Mouse (Mus musculus) mouse trophoblast stem cell (cell line): ENCODE measurements around the gene Sirt5.

Experiments used
- in situ Hi-C, 2 experiments: fragments of 300-500 bp; cut with MseI, MboI; formaldehyde crosslinking; loops; 2 replicates in 1 of 2; 3 replicates in 1 of 2; pipeline ENCODE4 v1.15.1; 2025

Gene Sirt5

GRCm38 (mm10) chr13:43374205-43374604 lies 8.9 kb downstream of the Sirt5 start:
- in situ Hi-C loops: no loop called here

GRCm38 (mm10) chr13:43374918-43375432 lies 9.7 kb downstream of the Sirt5 start:
- in situ Hi-C loops: no loop called here

- in situ Hi-C loops: no loop called here
Observed at GRCm38 (mm10) chr13:43379989-43380388, 14.7 kb downstream of the Sirt5 start.

GRCm38 (mm10) chr13:43385321-43385720 lies 20.0 kb downstream of the Sirt5 start:
- in situ Hi-C loops: no loop called here

- in situ Hi-C loops: no loop called here
Observed at GRCm38 (mm10) chr13:43397700-43398296, 32.5 kb downstream of the Sirt5 start.

- in situ Hi-C loops: no loop called here
Observed at GRCm38 (mm10) chr13:43398297-43399080, 33.2 kb downstream of the Sirt5 start, which contains the start of gene Nol7. TSS of gene Nol7 (plus strand) at chr13:43398390.

- in situ Hi-C loops: no loop called here
Observed at GRCm38 (mm10) chr13:43399576-43399975, 34.3 kb downstream of the Sirt5 start.

- in situ Hi-C loops: no loop called here
Observed at GRCm38 (mm10) chr13:43412311-43412710, 47.0 kb downstream of the Sirt5 start.

GRCm38 (mm10) chr13:43413611-43414010 lies 48.3 kb downstream of the Sirt5 start:
- in situ Hi-C loops: no loop called here

- in situ Hi-C loops: no loop called here
Observed at GRCm38 (mm10) chr13:43415249-43415648, 50.0 kb downstream of the Sirt5 start.

- in situ Hi-C loops: no loop called here
Observed at GRCm38 (mm10) chr13:43428436-43428835, 63.1 kb downstream of the Sirt5 start.

- in situ Hi-C loops: no loop called here
Observed at GRCm38 (mm10) chr13:43433395-43433794, 68.1 kb downstream of the Sirt5 start.

- in situ Hi-C loops: no loop called here
Observed at GRCm38 (mm10) chr13:43440376-43440775, 75.1 kb downstream of the Sirt5 start.

- in situ Hi-C loops: no loop called here
Observed at GRCm38 (mm10) chr13:43442551-43442950, 77.3 kb downstream of the Sirt5 start.

- in situ Hi-C loops: no loop called here
Observed at GRCm38 (mm10) chr13:43443706-43444105, 78.4 kb downstream of the Sirt5 start.

GRCm38 (mm10) chr13:43444717-43445116 lies 79.4 kb downstream of the Sirt5 start:
- in situ Hi-C loops: no loop called here
